Mouse (Mus musculus) midbrain, embryonic 13.5 days (tissue): ENCODE results near the gene Fpgt. TPM values are rescaled to one million over a fixed set of nuclear protein-coding genes. Genes with fewer than 3 reads are reported as not detected.
A peak's percentile ranks its signal among the peaks of the same experiment; 100 is the strongest.

Source experiments
- ATAC-seq: fragments of 200-750 bp; cut with Nextera tagmentation; 2 replicates; pipeline ENCODE4 v1.8.0; 2017; ENCODE audit warnings: mild to moderate bottlenecking, moderate TSS enrichment, moderate library complexity
- H3K27ac ChIP-seq: fragments of 300-500 bp; sonication (generic); 2 replicates; pipeline ENCODE4 v1.5.1; 2015; ENCODE audit warnings: inconsistent platforms, mild to moderate bottlenecking, moderate library complexity
- H3K27me3 ChIP-seq: fragments of 300-500 bp; sonication (generic); 2 replicates; pipeline ENCODE4 v1.6.1; 2015; ENCODE audit warnings: mild to moderate bottlenecking, inconsistent platforms
- H3K36me3 ChIP-seq: fragments of 300-500 bp; sonication (generic); 2 replicates; pipeline ENCODE4 v1.6.1; 2015; ENCODE audit warnings: mild to moderate bottlenecking, inconsistent platforms
- H3K4me1 ChIP-seq: fragments of 300-500 bp; sonication (generic); replicated peaks from 2 replicates; pipeline ENCODE4 v1.6.1; 2015; ENCODE audit warnings: inconsistent platforms
- H3K4me2 ChIP-seq: fragments of 300-500 bp; sonication (generic); replicated peaks from 2 replicates; pipeline ENCODE4 v1.6.1; 2015; ENCODE audit warnings: moderate library complexity, mild to moderate bottlenecking, inconsistent platforms
- H3K4me3 ChIP-seq: fragments of 300-500 bp; sonication (generic); replicated peaks from 2 replicates; pipeline ENCODE4 v1.5.1; 2015; ENCODE audit warnings: mild to moderate bottlenecking, inconsistent platforms
- H3K9ac ChIP-seq: fragments of 300-500 bp; sonication (generic); replicated peaks from 2 replicates; pipeline ENCODE4 v1.6.1; 2015; ENCODE audit warnings: mild to moderate bottlenecking, inconsistent platforms
- H3K9me3 ChIP-seq: fragments of 300-500 bp; sonication (generic); 2 replicates; pipeline ENCODE4 v1.6.1; 2016; ENCODE audit warnings: mild to moderate bottlenecking, inconsistent platforms
- WGBS: fragments of 180-500 bp; shearing (Covaris S2); methylation state at CpG from one replicate; pipeline ENCODE4 v1.1.7; 2015; 5-methylcytosine and 5-hydroxymethylcytosine counted together
- polyA plus RNA-seq: library from polyadenylated mRNA; unstranded; fragments of >200 nt; fragmentation: Nextera tagmentation; extraction: Ambion mirVana; gene quantifications from 2 replicates; pipeline ENCODE4 v1.2.1, GENCODE M21; 2015

Gene Fpgt
- polyA plus RNA-seq, 1 experiment from 2014 or later: 20.0 TPM

GRCm38 (mm10) chr3:155053189-155053588 lies 40.0 kb downstream of the Fpgt start:
- Histone ChIP-seq H3K4me2 (no peak overlapping the region), H3K27me3 (no peaks in the 10 kb centered on the region), H3K4me1 (no peaks in the 10 kb centered on the region), H3K36me3 (no peaks in the 10 kb centered on the region), H3K9ac (no peak overlapping the region), H3K4me3 (no peak overlapping the region), H3K9me3 (no peaks in the 10 kb centered on the region), H3K27ac (no peak overlapping the region)
- WGBS: 70% methylated on average over 1 of the region's 1 CpGs
- no peak for ATAC-seq

GRCm38 (mm10) chr3:155052021-155052420 lies 41.2 kb downstream of the Fpgt start:
- no peak for ATAC-seq
- Histone ChIP-seq H3K36me3 (no peaks in the 10 kb centered on the region), H3K27me3 (no peaks in the 10 kb centered on the region), H3K9me3 (no peaks in the 10 kb centered on the region), H3K4me1 (no peaks in the 10 kb centered on the region), H3K9ac (no peak overlapping the region), H3K4me2 (no peak overlapping the region), H3K4me3 (no peak overlapping the region), H3K27ac (no peak overlapping the region)

GRCm38 (mm10) chr3:155039012-155039836 lies 54.0 kb downstream of the Fpgt start:
- no peaks in the 10 kb centered on the region for H3K36me3 ChIP-seq
- no peaks in the 10 kb centered on the region for H3K27me3 ChIP-seq
- 12% methylated on average over 1 of the region's 1 CpGs for WGBS
- H3K9me3 ChIP-seq: no peaks in the 10 kb centered on the region
- no peaks in the 10 kb centered on the region for H3K4me1 ChIP-seq
- no peak overlapping the region for H3K4me2 ChIP-seq
- H3K4me3 ChIP-seq: no peak overlapping the region
- H3K9ac ChIP-seq: no peak overlapping the region
- 0 out of 2 replicates have a peak, but pooled peaks have one; percentile 17 for ATAC-seq
- no peak overlapping the region for H3K27ac ChIP-seq

Other genes starting within 250 kb of the Fpgt start
- gene Tnni3k, start 38.0 kb downstream of the Fpgt start, polyA plus RNA-seq: 0.08 TPM in 1 of 2 replicates, not detected in the other
- 1.1 and 1.6 TPM in 2 replicates for gene Lrriq3, start within 50 bp of the Fpgt start, polyA plus RNA-seq